Mouse (Mus musculus) Patski (cell line): ENCODE data around the gene Nit1. TPM values are rescaled to one million over a fixed set of nuclear protein-coding genes. Genes with fewer than 3 reads are reported as not detected.

Experiments used
- ATAC-seq: fragments of 100-300 bp; one replicate; pipeline ENCODE4 v1.8.0; 2021
- CTCF ChIA-PET: fragments of 350-600 bp; sonication (Branson Sonifier 250); formaldehyde crosslinking; loops from one replicate; lab custom pipeline; 2022; ENCODE audit warnings: inconsistent platforms; lab: Charles Lee
- POLR2A ChIA-PET: fragments of 350-600 bp; sonication (Branson Sonifier 250); formaldehyde crosslinking; loops from one replicate; lab custom pipeline; 2022; ENCODE audit warnings: antibody characterized with exemption, inconsistent platforms; lab: Charles Lee
- DNase-seq: peaks from one replicate; pipeline ENCODE4 v3.0.0-alpha.2; 2011; ENCODE audit warnings: low read depth, low spot score
- H3K27me3 ChIP-seq: fragments of 371-371 bp; one replicate; pipeline ENCODE4 v1.5.1; 2021
- CTCF ChIP-seq: fragments of 100-300 bp; IDR thresholded peaks from one replicate; pipeline ENCODE4 v1.5.1; 2021
- in situ Hi-C: fragments of 300-500 bp; cut with MboI; formaldehyde crosslinking; loops from 3 replicates; pipeline ENCODE4 v1.11.1; 2018; ENCODE audit warnings: low pct_unique_long_range_greater_than_20kb, mixed read lengths
- polyA plus RNA-seq: library from polyadenylated mRNA; unstranded; gene quantifications from one replicate; pipeline ENCODE4 v1.2.3, GENCODE M21; 2021

Nit1 gene
- polyA plus RNA-seq, 1 experiment from 2014 or later, result 74.1 TPM

- TF ChIP-seq CTCF, result no peak
- no peak for ATAC-seq
- ChIA-PET POLR2A (no interaction called here), CTCF (interaction anchor here (0.8 to 6.0 kb wide), 8 partner anchors 12 to 226 kb away, joined by 3 to 37 read pairs (median 4); partner anchors contain the start of genes Dedd and Nit1)
- in situ Hi-C loops, result loop anchor here (5.0 to 10.0 kb wide), 2 partner anchors 35 to 242 kb away; partner anchors contain the start of gene Cfap126
- DNase-seq, result no peak
- H3K27me3 ChIP-seq, result no peaks in the 10 kb centered on the region
Measured at GRCm38 (mm10) chr1:171356814-171357213, 11.4 kb upstream of the Nit1 start.

DNA sequence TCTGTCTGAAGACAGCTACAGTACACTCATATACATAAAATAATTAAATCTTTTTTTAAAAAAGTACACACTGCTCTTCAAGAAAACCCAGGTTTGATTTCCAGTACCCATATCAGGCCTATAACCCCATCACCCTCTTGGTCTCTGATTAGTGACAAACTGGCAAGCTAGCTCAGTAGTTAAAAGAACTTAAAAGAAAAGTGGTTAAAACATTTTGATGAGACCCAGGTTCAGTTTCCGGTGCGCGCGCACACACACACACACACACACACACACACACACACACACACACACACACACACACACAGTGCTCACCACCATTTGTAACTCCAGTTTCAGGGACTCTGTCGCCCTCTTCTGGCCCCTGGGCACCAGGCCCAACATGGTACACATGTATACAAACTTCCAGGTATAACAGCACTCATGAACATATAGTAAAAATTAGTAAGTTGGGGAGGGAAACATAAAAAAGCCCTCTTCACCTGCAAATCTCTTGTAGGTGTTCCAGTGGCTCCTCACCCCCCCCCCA is 10.4 kb upstream of the Nit1 start:
- ChIA-PET POLR2A (interaction anchor here (0.6 kb wide), 1 partner anchor 1538 kb away, joined by 3 read pairs; no protein-coding TSS in a partner anchor), CTCF (interaction anchor here (0.7 to 6.0 kb wide), 6 partner anchors 11 to 225 kb away, joined by 3 to 37 read pairs (median 3); partner anchors contain the start of gene Nit1)
- DNase-seq (no peak), ATAC-seq (no peak)
- H3K27me3 ChIP-seq, result no peaks in the 10 kb centered on the region
- peak; percentile 64 for TF ChIP-seq CTCF
- in situ Hi-C loops, result loop anchor here (5.0 to 10.0 kb wide), 2 partner anchors 34 to 241 kb away; partner anchors contain the start of gene Cfap126

- ChIA-PET CTCF (interaction anchor here (0.9 to 2.5 kb wide), 5 partner anchors 9 to 120 kb away, joined by 3 to 7 read pairs (median 4); partner anchors contain the start of gene Klhdc9), POLR2A (interaction anchor here (0.8 kb wide), 1 partner anchor 9 kb away, joined by 3 read pairs; no protein-coding TSS in a partner anchor)
- TF ChIP-seq CTCF, result no peak
- no peak for DNase-seq
- H3K27me3 ChIP-seq, result no peaks in the 10 kb centered on the region
- in situ Hi-C loops, result no loop called here
- ATAC-seq, result no peak
Measured at GRCm38 (mm10) chr1:171349210-171349609, 3.8 kb upstream of the Nit1 start.

DNA sequence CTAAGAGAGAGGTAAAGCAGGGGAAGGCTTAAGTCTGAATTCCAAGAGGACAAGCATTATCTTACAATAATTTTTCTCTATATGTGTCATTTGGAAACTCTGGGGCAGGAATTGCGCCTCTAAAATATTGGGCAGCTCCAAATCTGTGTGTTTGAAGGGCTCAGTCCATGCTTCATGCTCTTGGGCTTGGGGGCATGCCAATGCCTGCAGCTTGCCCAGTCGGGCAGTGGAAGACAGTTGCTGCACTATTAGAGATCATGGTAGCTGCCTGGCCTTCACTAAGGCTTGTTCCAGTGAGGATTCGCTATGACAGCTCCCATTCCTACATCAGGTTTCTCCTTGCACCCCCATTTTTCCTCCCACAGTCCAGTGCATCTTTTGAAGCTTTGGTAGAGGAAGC is 3.2 kb upstream of the Nit1 start:
- ATAC-seq (no peak), DNase-seq (no peak)
- ChIA-PET CTCF (interaction anchor here (1.5 to 2.5 kb wide), 3 partner anchors 10 to 23 kb away, joined by 3 to 7 read pairs (median 4); partner anchors contain the start of gene Klhdc9), POLR2A (interaction anchor here (0.6 to 0.8 kb wide), 2 partner anchors 10 to 112 kb away, joined by 3 read pairs; no protein-coding TSS in a partner anchor)
- in situ Hi-C loops, result no loop called here
- no peak for TF ChIP-seq CTCF
- no peaks in the 10 kb centered on the region for H3K27me3 ChIP-seq

GRCm38 (mm10) chr1:171346095-171346450 is 627 bp upstream of the Nit1 start:
- ATAC-seq (no peak), DNase-seq (no peak)
- no peak for TF ChIP-seq CTCF
- H3K27me3 ChIP-seq, result no peaks in the 10 kb centered on the region
- in situ Hi-C loops, result no loop called here
- ChIA-PET CTCF (interaction anchor here (1.1 to 1.2 kb wide), 2 partner anchors 12 to 18 kb away, joined by 3 to 4 read pairs; partner anchors contain the start of gene Dedd), POLR2A (interaction anchor here (0.6 to 2.4 kb wide), 3 partner anchors 16 to 1647 kb away, joined by 3 to 10 read pairs (median 6); partner anchors contain the start of gene Dedd)

DNA sequence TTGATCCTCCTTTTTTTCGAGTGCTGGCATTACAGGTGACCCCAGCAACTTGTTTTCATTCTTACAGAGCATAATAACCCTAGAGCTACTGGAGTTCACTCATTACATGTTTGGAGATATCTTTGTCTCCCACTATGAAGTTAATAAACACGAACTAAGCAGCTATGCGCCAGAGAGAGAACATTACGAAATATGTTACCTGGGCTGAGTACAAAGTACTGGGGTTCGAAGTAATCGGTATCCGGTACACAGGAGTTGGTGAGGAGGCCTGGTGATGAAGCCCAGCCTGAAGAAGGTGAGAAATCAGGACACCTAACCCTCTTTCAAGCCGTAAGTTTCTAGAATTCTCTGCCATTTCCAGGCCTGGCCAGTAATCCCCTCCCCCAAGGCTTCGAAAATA is 731 bp downstream of the Nit1 start:
- DNase-seq (no peak), ATAC-seq (no peak)
- ChIA-PET CTCF (interaction anchor here (1.0 to 1.2 kb wide), 3 partner anchors 12 to 16 kb away, joined by 3 to 4 read pairs (median 3); partner anchors contain the start of gene Dedd), POLR2A (interaction anchor here (0.6 to 2.4 kb wide), 4 partner anchors 12 to 1796 kb away, joined by 3 to 10 read pairs (median 4); partner anchors contain the start of genes B4galt3 and Dedd)
- no peaks in the 10 kb centered on the region for H3K27me3 ChIP-seq
- in situ Hi-C loops, result no loop called here
- no peak for TF ChIP-seq CTCF

DNA sequence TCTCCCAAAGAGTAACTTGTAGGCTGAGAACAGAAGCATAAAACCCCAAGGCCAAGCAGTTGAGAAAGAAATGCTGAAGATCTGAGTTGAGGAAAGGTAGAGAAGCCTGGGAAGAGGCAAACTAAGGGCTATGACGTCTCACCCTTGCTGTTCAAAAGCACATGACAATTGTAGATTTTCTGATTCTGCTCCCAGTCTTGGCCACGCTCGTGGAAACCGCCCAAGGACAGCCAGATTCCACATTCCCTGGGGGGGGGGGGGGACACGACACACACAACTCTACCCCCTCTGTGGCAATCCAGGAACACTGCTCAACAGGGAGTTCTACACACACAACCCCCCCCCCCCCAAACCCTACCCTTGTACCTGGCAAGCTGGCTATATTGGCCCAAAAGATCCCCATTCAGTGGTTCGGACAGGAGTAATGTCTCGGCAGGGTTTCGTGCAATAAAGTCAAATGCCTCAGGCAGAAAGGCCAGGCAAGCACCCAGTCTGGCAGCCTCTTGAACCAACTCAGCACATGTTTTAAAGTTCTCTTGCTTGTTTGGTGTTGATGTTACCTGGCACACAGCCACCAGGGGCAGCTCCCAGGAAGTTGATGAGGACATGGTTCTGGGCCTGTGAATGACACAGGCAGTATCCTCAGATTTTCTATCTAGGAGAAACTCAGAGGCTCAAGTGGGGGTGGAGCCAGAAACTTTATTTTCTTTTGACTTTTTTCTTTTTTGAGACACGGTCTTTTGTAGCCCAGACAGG is 1.3 kb downstream of the Nit1 start:
- no peak for TF ChIP-seq CTCF
- ATAC-seq (no peak), DNase-seq (no peak)
- in situ Hi-C loops, result no loop called here
- no peaks in the 10 kb centered on the region for H3K27me3 ChIP-seq
- ChIA-PET CTCF (interaction anchor here (1.0 to 1.1 kb wide), 2 partner anchors 12 to 14 kb away, joined by 3 to 4 read pairs; no protein-coding TSS in a partner anchor), POLR2A (interaction anchor here (0.6 to 2.4 kb wide), 6 partner anchors 12 to 1797 kb away, joined by 3 to 10 read pairs (median 4); partner anchors contain the start of genes B4galt3 and Dedd)

- POLR2A ChIA-PET, result interaction anchor here (0.5 to 1.6 kb wide), 2 partner anchors 10 to 11 kb away, joined by 3 to 5 read pairs; no protein-coding TSS in a partner anchor
- ATAC-seq (peak; percentile 29), DNase-seq (no peak)
- in situ Hi-C loops, result no loop called here
- no peak for TF ChIP-seq CTCF
- no peaks in the 10 kb centered on the region for H3K27me3 ChIP-seq
- CTCF ChIA-PET, result interaction anchor here (1.5 kb wide), 1 partner anchor 14 kb away, joined by 3 read pairs; the partner anchor contains the start of gene Dedd
Measured at GRCm38 (mm10) chr1:171342262-171343207, 2.9 kb downstream of the Nit1 start.

DNA sequence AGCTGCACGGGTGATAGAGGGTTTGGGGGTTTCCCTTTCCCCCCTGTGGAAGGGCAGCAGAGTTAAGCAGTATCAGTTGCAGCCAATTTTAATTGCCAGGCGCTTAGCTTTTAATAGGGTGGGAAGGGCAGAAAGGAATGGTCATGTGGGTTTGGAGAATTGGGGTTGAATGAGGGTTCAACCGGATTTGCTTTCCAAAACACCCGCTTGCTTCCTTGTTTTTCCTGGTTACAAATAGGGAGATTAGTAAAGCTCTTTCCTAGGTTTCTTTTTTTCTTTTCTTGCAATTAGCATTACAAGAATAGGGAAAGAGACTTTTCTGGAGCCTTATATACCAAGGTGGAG is 15.3 kb downstream of the Nit1 start:
- no peak for DNase-seq
- in situ Hi-C loops, result no loop called here
- no peak for ATAC-seq
- ChIA-PET CTCF (interaction anchor here (0.6 to 1.4 kb wide), 2 partner anchors 24 to 218 kb away, joined by 3 read pairs; no protein-coding TSS in a partner anchor), POLR2A (interaction anchor here (1.5 kb wide), 1 partner anchor 16 kb away, joined by 6 read pairs; the partner anchor contains the start of genes Nit1 and Pfdn2)
- H3K27me3 ChIP-seq, result no peaks in the 10 kb centered on the region
- TF ChIP-seq CTCF, result no peak
